In genomic region chr4:52411587-52411986, GRCm38 (mm10) we compare ENCODE assay signal across 21 mouse cellular contexts.
"Had no signal": no experiment of that assay in that cellular context is flagged by ENCODE, and none has a peak within 500 bp of the region (broad histone marks: within the 10 kb centered on the region; RNA-seq: fewer than 3 reads in every experiment).

No protein-coding gene starts in this region.

- H3K27me3 ChIP-seq: lung, embryonic 15.5 days; midbrain, embryonic 12.5 days; neural tube, embryonic 13.5 days; neural tube, embryonic 15.5 days had no signal

- H3K9me3 ChIP-seq: lung, embryonic 15.5 days; midbrain, embryonic 12.5 days; neural tube, embryonic 13.5 days; neural tube, embryonic 15.5 days had no signal

- ATAC-seq: lung, postnatal 0 days; midbrain, embryonic 16.5 days had no signal

- H3K27ac ChIP-seq: liver, embryonic 14.5 days; lung, embryonic 15.5 days; macrophage; midbrain, embryonic 12.5 days; neural tube, embryonic 13.5 days; neural tube, embryonic 15.5 days had no signal

- H3K4me2 ChIP-seq: lung, embryonic 15.5 days; midbrain, embryonic 12.5 days; neural tube, embryonic 13.5 days; neural tube, embryonic 15.5 days had no signal

- H3K4me1 ChIP-seq: lung, embryonic 15.5 days; midbrain, embryonic 12.5 days; neural tube, embryonic 13.5 days; neural tube, embryonic 15.5 days had no signal

- DNase-seq: lung, adult 2 months; lung, postnatal 14 days; lung, postnatal 36 days; midbrain, embryonic 14.5 days; retina, postnatal 1 day; right cerebral cortex, adult 18-20 months; right cerebral cortex, postnatal 25 days; right cerebral cortex, postnatal 4 days; spleen, adult 18-20 months; thymus, adult 18-20 months; thymus, postnatal 14 days; thymus, postnatal 36 days had no signal

- H3K4me3 ChIP-seq: lung, embryonic 15.5 days; midbrain, embryonic 12.5 days; myocyte; neural tube, embryonic 13.5 days; neural tube, embryonic 15.5 days had no signal

- H3K9ac ChIP-seq: liver, embryonic 14.5 days; lung, embryonic 15.5 days; midbrain, embryonic 12.5 days; neural tube, embryonic 13.5 days; neural tube, embryonic 15.5 days had no signal

- H3K36me3 ChIP-seq: lung, embryonic 15.5 days; midbrain, embryonic 12.5 days; neural tube, embryonic 13.5 days; neural tube, embryonic 15.5 days had no signal
